Mouse (Mus musculus) ES-E14 (cell line): ENCODE data around the gene Casp3.

Experiments used
- CHD2 ChIP-seq: IDR thresholded peaks from 2 replicates; pipeline ENCODE4 v1.6.1; 2014; ENCODE audit warnings: mild to moderate bottlenecking, low read depth, low read length, inconsistent platforms
- MAFK ChIP-seq: IDR thresholded peaks from 2 replicates; pipeline ENCODE4 v1.6.1; 2014; ENCODE audit warnings: mild to moderate bottlenecking, low read depth, low read length, inconsistent platforms; ENCODE audit not compliant: insufficient read depth
- ZC3H11A ChIP-seq: IDR thresholded peaks from 2 replicates; pipeline ENCODE4 v1.6.1; 2012; ENCODE audit warnings: low read depth, mild to moderate bottlenecking, inconsistent platforms, low read length, borderline replicate concordance

DNA sequence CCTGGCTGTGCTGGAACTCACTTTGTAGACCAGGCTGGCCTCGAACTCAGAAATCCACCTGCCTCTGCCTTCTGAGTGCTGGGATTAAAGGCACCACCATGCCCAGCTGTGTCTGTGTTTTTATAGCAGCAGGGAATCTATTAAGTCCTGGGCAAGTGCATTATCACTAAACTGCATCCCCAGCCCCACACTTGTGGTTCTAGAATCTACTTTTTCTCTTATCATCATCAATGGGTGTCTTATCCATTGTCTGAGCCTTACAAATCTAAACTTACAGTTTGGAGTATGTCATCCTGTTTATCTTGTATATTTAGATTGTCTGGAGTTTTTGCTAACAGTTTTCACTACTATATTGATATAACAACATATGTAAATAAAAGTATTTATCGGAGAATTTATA, 28.4 kb upstream of the Casp3 start:
- TF ChIP-seq CHD2 (no peak), ZC3H11A (no peak), MAFK (no peak)
